Mouse (Mus musculus): Measurements from ENCODE around the gene Mblac1.
"Not testable (repeated sequence)": the region's sequence is repeated elsewhere in the genome, so short reads cannot be mapped to it uniquely, and the experiment has no call there.

The Mblac1 gene

DNA sequence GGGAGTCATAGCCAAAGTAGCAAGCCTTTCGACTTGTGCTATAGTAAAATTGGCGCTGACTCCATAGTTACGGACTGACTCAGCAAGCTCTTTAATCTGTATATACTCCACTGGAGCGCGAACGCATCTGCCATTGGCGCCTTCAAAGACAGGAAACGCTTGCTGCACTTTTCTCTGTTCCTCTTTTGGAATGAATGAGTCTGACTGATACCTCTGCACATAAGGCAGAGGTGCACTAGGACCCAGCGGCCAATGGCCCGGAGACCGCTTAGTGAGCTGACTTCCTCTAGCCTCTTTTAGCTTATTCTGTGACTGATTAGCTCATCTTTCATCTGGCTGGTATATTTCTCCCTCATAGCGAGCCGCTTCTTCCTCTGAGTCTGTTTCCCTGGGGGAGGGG lies 22.5 kb downstream of the Mblac1 start:
- DNase-seq: not testable (repeated sequence)

DNA sequence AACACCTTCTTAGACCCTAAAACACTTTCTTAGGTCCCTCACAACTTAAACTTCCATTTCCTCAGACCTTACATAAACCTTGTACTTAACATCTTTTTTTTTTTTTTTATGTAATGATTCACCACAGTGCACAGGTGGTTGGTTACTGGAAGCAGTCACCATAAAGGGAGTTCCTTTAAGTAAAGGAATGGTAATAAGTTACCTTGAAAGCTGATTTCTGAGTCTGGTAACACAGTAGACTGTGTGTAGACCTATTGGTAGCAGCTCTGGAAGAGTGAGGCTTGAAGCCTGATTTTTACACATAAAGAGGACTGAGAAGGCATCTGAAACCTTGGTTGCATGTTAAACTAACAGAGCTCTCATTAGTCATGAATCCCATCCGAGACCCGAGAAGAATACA lies 25.8 kb downstream of the Mblac1 start:
- peak in 1 of 2 experiments; percentile 16 for DNase-seq

- peak; percentile 91 to 98 for DNase-seq
Observed at GRCm38 (mm10) chr5:138222111-138222510, 28.0 kb downstream of the Mblac1 start.

DNA sequence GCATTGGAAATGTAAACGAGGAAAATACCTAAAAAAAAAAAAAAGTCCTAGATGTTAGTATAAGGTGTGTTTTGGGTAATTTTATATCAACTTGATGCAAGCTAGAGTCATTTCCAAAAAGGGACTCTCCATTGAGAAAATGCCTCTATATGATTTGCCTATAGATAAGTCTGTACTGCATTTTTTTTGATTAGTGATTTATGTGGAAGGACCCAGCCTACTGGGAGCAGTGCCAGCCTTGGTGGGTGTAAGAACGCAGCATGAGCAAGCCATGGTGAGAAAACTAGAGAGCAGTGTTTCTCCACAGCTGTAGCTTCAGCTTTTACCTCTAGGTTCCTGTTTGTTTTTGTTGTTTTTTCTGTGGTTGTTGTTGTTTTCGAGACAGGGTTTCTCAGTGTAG lies 29.2 kb downstream of the Mblac1 start:
- DNase-seq: peak in 1 of 2 experiments; percentile 36

DNA sequence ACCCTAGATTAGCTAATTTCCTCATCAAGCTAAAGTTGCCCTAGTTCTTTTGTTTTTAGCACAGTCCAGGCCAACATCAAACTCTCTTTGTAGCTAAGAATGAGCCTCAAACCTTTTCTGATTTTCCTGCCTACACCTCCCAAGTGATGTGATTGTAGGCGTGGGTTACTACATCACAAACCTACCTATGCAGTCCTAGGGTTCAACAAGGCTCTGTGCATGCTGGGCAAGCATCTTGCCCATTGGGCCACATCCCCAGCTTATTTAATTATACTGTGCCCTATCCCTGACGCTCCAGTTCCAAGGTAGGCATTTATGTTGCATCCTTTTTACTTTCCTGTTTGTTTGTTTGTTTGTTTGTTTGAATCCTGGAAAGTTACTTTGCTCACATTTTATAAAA lies 31.6 kb downstream of the Mblac1 start, which contains the start of gene Nxpe5:
Gene Nxpe5 (plus strand): TSS at position 199 of the 400 bp plus-strand sequence.
- no peak for DNase-seq

DNA sequence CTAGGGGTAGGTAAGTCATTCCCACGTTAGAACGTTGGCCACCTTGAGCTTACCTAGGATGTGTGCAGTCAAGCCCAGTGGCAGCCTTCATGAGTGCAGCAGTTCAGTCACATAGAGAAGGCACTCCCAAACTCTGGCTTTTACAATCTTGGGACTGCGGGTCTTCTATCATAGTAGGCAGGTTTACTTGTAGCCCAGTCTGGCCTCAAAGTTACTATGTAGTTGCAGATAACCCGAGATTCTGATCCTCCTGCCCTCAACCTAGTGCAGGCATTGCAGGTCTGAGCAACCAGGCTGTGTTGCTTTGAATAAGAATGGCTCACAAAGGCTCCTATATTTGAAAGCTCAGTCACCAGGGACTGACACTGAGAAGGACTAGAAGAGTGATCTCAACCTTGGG lies 32.4 kb downstream of the Mblac1 start:
- no peak for DNase-seq

GRCm38 (mm10) chr5:138227367-138227766 lies 33.3 kb downstream of the Mblac1 start:
- DNase-seq: no peak

DNA sequence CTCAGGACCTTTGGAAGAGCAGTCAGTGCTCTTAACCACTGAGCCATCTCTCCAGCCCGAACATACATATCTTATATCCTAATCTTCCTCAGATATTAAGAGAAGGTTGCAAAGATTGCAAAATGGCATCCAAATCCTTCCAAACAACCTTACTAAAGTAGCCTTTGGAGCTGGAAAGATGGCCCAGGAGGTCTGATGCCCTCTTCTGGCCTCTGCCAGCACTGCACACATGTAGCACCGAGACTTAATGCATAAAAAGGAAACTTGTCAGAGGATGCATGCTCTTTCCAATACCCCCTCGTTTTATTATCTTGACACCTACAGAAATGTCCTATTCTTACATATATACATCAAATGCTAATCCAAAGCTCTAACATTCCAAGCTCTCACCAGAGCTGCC lies 33.9 kb downstream of the Mblac1 start:
- DNase-seq: peak; percentile 39 to 83

DNA sequence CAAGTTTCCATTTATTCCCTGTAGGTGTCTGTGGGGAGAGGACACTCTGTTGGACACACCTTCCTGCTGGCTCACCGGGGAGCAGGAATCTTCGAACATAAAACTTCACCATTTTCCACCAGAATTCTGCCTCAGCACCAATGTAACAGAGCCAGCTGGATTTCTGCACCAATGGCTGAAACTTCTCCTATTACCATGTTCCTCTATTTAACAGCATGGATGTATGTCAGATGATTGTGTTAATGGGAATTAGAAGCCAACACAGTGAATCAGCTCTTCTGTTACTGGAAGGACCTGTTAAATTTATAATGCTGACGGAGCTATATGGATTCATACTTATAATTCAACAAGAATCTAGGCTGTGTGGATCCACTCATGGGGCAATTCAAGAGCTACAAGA lies 35.4 kb downstream of the Mblac1 start:
- DNase-seq: no peak

DNA sequence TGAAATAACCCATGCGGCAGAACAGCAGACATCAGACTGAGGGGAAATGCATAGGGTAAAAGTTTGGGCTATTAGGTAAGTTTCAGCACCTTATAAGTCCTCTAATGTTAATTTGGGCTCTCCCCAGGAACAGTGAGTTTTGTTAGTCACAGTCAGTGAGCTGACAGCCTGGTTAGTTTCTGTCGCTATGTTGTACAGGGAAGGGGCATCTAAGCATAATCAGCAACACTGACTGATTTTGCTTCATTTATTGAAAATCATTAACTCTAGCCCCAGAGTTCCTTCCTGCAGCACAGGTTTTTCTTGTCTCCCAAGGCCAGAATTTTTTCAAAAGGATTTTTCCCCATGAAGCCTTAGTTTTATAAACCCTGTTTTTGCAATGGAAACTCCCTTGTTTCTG lies 39.7 kb downstream of the Mblac1 start:
- DNase-seq: no peak

DNA sequence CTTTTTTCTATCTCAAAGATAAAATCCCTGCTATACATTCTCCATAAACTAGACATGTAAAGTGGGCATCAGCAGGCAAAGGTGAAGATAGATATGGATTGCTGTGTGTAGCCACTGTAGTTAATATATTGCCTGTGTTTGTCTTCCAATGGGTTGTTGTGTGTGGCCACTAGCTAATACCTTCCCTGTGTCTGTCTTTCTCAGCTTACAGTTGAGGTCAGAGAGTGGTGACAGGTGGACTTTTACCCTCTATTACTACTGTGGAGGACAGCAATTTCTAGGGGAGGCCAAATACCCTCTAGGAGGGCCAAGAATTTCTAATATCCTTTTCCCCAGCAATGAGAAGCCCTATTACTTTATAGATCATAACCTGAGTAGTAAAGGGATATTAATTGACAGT lies 40.1 kb downstream of the Mblac1 start:
- no peak for DNase-seq

DNA sequence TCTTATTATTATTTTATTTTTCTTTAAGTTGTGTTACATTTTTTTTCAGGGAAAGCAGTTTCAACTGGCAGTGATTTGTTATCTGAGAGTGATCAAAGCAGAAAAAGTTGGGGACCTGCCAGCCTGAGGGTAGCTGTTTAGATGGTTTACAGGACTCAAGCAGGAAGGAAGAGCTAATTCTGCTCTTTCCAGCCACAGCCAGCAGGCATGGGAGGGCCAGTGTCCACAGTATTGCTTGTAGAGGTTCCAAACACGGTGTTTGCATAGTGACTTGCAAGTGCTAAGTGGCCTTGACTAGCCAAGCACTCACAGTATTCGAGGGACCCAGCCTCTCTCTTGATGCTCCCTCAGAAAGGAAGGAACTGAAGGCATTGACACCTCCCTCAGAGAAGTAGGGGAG lies 47.4 kb downstream of the Mblac1 start:
- no peak for DNase-seq

All from kidney, postnatal 36 days (tissue).